Mouse (Mus musculus) kidney, adult 2 months (tissue): ENCODE measurements at regions not wholly inside any gene's neighbourhood (a gene's known extent, or its start where the extent isn't known, plus 50 kb on each side); places are given as distances from the start of the nearest gene placed in this dataset.

Experiments
- CTCF ChIP-seq: fragments of 200-500 bp; conservative IDR thresholded peaks from 2 replicates; pipeline ENCODE4 v1.5.1; 2011; ENCODE audit warnings: low read depth, mild to moderate bottlenecking, control low read depth, low read length, moderate library complexity, mixed read lengths; ENCODE audit not compliant: insufficient read depth, insufficient read length
- POLR2A ChIP-seq: fragments of 200-500 bp; IDR thresholded peaks from one replicate; pipeline ENCODE4 v1.6.1; 2011; ENCODE audit warnings: low read depth, low read length, control low read depth

GRCm38 (mm10) chr2:133425538-133425937 is 126.4 kb upstream of the Bmp2 start:
- no peak for TF ChIP-seq CTCF
- TF ChIP-seq POLR2A, result no peak
